Mouse (Mus musculus): Measurements from ENCODE around the gene Olfr772.
"Not testable (repeated sequence)": the region's sequence is repeated elsewhere in the genome, so short reads cannot be mapped to it uniquely, and the experiment has no call there.

Olfr772 gene

GRCm38 (mm10) chr10:129177821-129178220, at the start of gene Olfr772:
Gene Olfr772, minus strand, starts transcription at chr10:129177921.
- in situ Hi-C loops (cut with MboI, MseI), result not testable (repeated sequence)

DNA sequence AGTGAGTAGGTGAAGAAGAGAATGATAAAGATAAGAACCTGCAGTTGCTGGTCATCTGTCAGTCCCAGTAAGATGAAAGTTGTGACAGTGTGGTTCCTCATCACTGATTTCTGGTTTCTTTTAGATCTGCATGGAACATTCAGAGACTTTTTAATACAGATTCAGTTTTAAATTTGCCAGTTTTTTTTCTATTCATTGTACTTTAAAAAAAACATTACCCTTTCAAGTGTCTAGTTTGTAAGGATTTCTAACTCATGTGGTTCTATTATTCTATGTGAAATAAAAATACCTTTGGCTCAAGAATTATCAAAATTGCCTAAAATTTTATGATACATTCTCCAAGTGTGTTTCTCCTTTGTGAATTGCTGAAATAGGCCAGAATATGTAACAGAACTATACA, 9.6 kb upstream of the Olfr772 start, which contains the start of gene Olfr773:
TSS of gene Olfr773 (minus strand) at position 101 of the 400 bp plus-strand sequence.
- in situ Hi-C loops (cut with MboI, MseI), result not testable (repeated sequence)

GRCm38 (mm10) chr10:129164651-129165050, 13.1 kb downstream of the Olfr772 start, which contains the start of gene Olfr771:
Gene Olfr771, minus strand, starts transcription at chr10:129164751.
- in situ Hi-C loops (cut with MboI, MseI), result no loop called here

GRCm38 (mm10) chr10:129138898-129139297, 38.8 kb downstream of the Olfr772 start, which contains the start of gene Olfr770:
Gene Olfr770, minus strand, starts transcription at chr10:129138998.
- in situ Hi-C loops (cut with MboI, MseI), result no loop called here

All from T-helper 17 cell (primary cell).